Comparison of ENCODE assay signal across 10 mouse cellular contexts in the genomic region with DNA sequence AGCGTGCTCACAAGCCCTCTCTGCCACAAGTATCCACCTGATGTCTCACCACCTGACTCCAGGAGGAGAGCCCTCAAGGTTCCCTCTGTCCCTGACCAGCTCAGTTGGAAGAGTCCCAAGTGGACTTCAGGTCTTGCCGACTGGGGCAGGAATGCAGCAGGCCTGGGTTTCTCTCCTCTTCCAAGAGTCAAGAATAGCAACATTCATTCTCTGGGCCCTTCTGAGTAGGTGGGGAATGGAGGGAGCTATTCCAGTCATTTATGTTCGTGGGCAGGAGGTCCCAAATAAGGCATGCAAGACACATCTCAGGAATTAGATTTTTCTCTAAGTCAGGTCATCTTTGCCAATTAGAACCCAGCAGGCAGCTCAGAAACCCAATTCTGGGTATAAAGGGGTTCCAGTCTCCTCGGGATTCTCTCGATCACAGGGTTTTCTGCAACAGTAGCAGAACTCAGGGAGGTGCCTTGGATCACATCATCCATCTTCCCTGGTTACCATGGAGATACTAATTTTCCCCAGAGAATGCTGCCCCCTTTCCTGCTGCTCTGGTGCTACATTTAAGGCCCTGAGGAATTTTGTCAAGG. TPM values are rescaled to one million over a fixed set of nuclear protein-coding genes. Genes with fewer than 3 reads are reported as not detected.
DNase-seq lines count a peak whose midpoint lies in the region; ATAC-seq and TF ChIP-seq lines count a peak whose summit lies in the region.
"Had no signal": no experiment of that assay in that cellular context is flagged by ENCODE, and none has a peak within 500 bp of the region (broad histone marks: within the 10 kb centered on the region; RNA-seq: fewer than 3 reads in every experiment).

No protein-coding gene starts in this region.

- WGBS in heart, embryonic 16.5 days, result 22% methylated on average over 5 of the region's 5 CpGs
- 15% methylated on average over 5 of the region's 5 CpGs for WGBS in olfactory bulb, adult 2 months

- intact Hi-C loops in left cerebral cortex, postnatal 10 days (cut with DNase I), result no loop called here

- H3K27me3 ChIP-seq in heart, embryonic 16.5 days (ENCODE audit: control insufficient read depth, insufficient read depth, low read length), result no peaks in the 10 kb centered on the region
- H3K27me3 ChIP-seq: limb, embryonic 15.5 days had no signal

- no peaks in the 10 kb centered on the region for H3K36me3 ChIP-seq in heart, embryonic 16.5 days (ENCODE audit: control insufficient read depth, insufficient read depth)
- H3K36me3 ChIP-seq: limb, embryonic 15.5 days had no signal

- TF ChIP-seq CTCF in olfactory bulb, adult 2 months (IDR thresholded peaks at IDR 0.05; ENCODE audit: insufficient read depth, low read depth, low read length), result no peak

- no peak overlapping the region; the same call in 1 of the 2 replicates for H3K4me2 ChIP-seq in heart, embryonic 16.5 days (ENCODE audit: low read depth, low read length)
- H3K4me2 ChIP-seq: limb, embryonic 15.5 days had no signal

- peaks cover 6% of the 10 kb centered on the region for H3K4me1 ChIP-seq in heart, embryonic 16.5 days (ENCODE audit: control insufficient read depth, insufficient read depth, low read length)
- H3K4me1 ChIP-seq in olfactory bulb, adult 2 months (ENCODE audit: control insufficient read depth, insufficient read depth, low read length), result peaks cover 19% of the 10 kb centered on the region
- H3K4me1 ChIP-seq: limb, embryonic 15.5 days had no signal

- no peak for TF ChIP-seq POLR2A in olfactory bulb, adult 2 months (IDR thresholded peaks at IDR 0.05; ENCODE audit: insufficient read depth, low read depth, low read length)

- ATAC-seq in heart, embryonic 16.5 days (replicated peaks; ENCODE audit: extremely low read depth, insufficient read depth, low FRiP score), result peak; percentile 63
- ATAC-seq in erythroid progenitor cell, adult 5-6 weeks (replicated peaks; ENCODE audit: low FRiP score, poor library complexity, severe bottlenecking), result no peak

- 0 out of 2 replicates have a peak overlapping the region, but pooled peaks have one; percentile 13 for H3K9ac ChIP-seq in heart, embryonic 16.5 days (ENCODE audit: low read length)
- H3K9ac ChIP-seq: limb, embryonic 15.5 days had no signal

- no peak overlapping the region for H3K4me3 ChIP-seq in heart, embryonic 16.5 days (ENCODE audit: low read length)
- no peak overlapping the region for H3K4me3 ChIP-seq in olfactory bulb, adult 2 months (ENCODE audit: insufficient read depth, low read depth, low read length)
- H3K4me3 ChIP-seq: limb, embryonic 15.5 days had no signal

- peak; percentile 55 to 67 for DNase-seq in left cerebral cortex, adult 9 months (ENCODE audit: low spot score in 2 of 2)
- DNase-seq in left cerebral cortex, postnatal 10 days (ENCODE audit: extremely low spot score in 1 of 2, low spot score in 2 of 2), result no peak
- peak; percentile 70 for DNase-seq in kidney, postnatal 10 days
- no peak for DNase-seq in adrenal gland, adult 8-10 months
- DNase-seq: cerebellum, adult 2 months had no signal

- no peaks in the 10 kb centered on the region for H3K9me3 ChIP-seq in heart, embryonic 16.5 days (replicated peaks; ENCODE audit: control insufficient read depth, low read length)
- H3K9me3 ChIP-seq: limb, embryonic 15.5 days had no signal

- H3K27ac ChIP-seq in heart, embryonic 16.5 days (ENCODE audit: low read length), result peak overlapping the region; percentile 82
- peak overlapping the region; percentile 94 for H3K27ac ChIP-seq in olfactory bulb, adult 2 months (ENCODE audit: insufficient read depth, low read depth, low read length)
- H3K27ac ChIP-seq: limb, embryonic 15.5 days had no signal

RNA-seq across cellular contexts. Expression of a gene that starts 7.5 kb away (rescaled TPM):
- total RNA-seq in left cerebral cortex, postnatal 10 days (2021), result 100 to 1,000 TPM; 770 to 774 TPM
- 1,600 and 1,609 TPM in 2 replicates for polyA plus RNA-seq in heart, embryonic 16.5 days (2015; fragmentation: Nextera tagmentation; extraction: Ambion mirVana)
- polyA plus RNA-seq in olfactory bulb, adult 2 months (2012; ENCODE audit: insufficient read depth, insufficient read length, low replicate concordance, missing spikeins), result not detected in 2 replicates
- total RNA-seq in erythroid progenitor cell, adult 5-6 weeks (2015; ENCODE audit: low replicate concordance), result 1,616 and 1,886 TPM in 2 replicates
- 389 and 952 TPM in 2 replicates for total RNA-seq in erythroid progenitor cell, adult 5-6 weeks (2017; ENCODE audit: low replicate concordance)
- total RNA-seq in adrenal gland, adult 8-10 months (2022), result 1,000 to 10,000 TPM in 3 of 4 experiments, 100 to 1,000 TPM in 1; 987 to 1,365 (median 1,077) TPM

RNA-seq across cellular contexts. Expression of a gene that starts 22.0 kb away (rescaled TPM):
- total RNA-seq in left cerebral cortex, postnatal 10 days (2021), result not detected
- polyA plus RNA-seq in heart, embryonic 16.5 days (2015; fragmentation: Nextera tagmentation; extraction: Ambion mirVana), result not detected in 2 replicates
- not detected in 2 replicates for polyA plus RNA-seq in olfactory bulb, adult 2 months (2012; ENCODE audit: insufficient read depth, insufficient read length, low replicate concordance, missing spikeins)
- not detected in 2 replicates for total RNA-seq in erythroid progenitor cell, adult 5-6 weeks (2015; ENCODE audit: low replicate concordance)
- total RNA-seq in erythroid progenitor cell, adult 5-6 weeks (2017; ENCODE audit: low replicate concordance), result not detected in 2 replicates
- not detected for total RNA-seq in adrenal gland, adult 8-10 months (2022)
- polyA plus RNA-seq: cerebellum, adult 2 months; neural tube, embryonic 11.5 days had no signal

RNA-seq across cellular contexts. Expression of a gene that starts 42.5 kb away (rescaled TPM):
- not detected for total RNA-seq in left cerebral cortex, postnatal 10 days (2021)
- polyA plus RNA-seq in heart, embryonic 16.5 days (2015; fragmentation: Nextera tagmentation; extraction: Ambion mirVana), result not detected in 2 replicates
- polyA plus RNA-seq in olfactory bulb, adult 2 months (2012; ENCODE audit: insufficient read depth, insufficient read length, low replicate concordance, missing spikeins), result not detected in 2 replicates
- total RNA-seq in erythroid progenitor cell, adult 5-6 weeks (2015; ENCODE audit: low replicate concordance), result not detected in 2 replicates
- not detected in 2 replicates for total RNA-seq in erythroid progenitor cell, adult 5-6 weeks (2017; ENCODE audit: low replicate concordance)
- total RNA-seq in adrenal gland, adult 8-10 months (2022), result not detected
- polyA plus RNA-seq: cerebellum, adult 2 months; neural tube, embryonic 11.5 days had no signal

RNA-seq across cellular contexts. Expression of a gene that starts 43.7 kb away (rescaled TPM):
- total RNA-seq in left cerebral cortex, postnatal 10 days (2021), result 100 to 1,000 TPM; 109 to 139 TPM
- 5.6 and 5.8 TPM in 2 replicates for polyA plus RNA-seq in heart, embryonic 16.5 days (2015; fragmentation: Nextera tagmentation; extraction: Ambion mirVana)
- not detected in 2 replicates for polyA plus RNA-seq in olfactory bulb, adult 2 months (2012; ENCODE audit: insufficient read depth, insufficient read length, low replicate concordance, missing spikeins)
- not detected in 2 replicates for total RNA-seq in erythroid progenitor cell, adult 5-6 weeks (2015; ENCODE audit: low replicate concordance)
- 0.13 TPM in 1 of 2 replicates, not detected in the other for total RNA-seq in erythroid progenitor cell, adult 5-6 weeks (2017; ENCODE audit: low replicate concordance)
- total RNA-seq in adrenal gland, adult 8-10 months (2022), result 100 to 1,000 TPM in 2 of 4 experiments, 10 to 100 TPM in 2; 50.2 to 117 (median 83.7) TPM

RNA-seq across cellular contexts. Expression of a gene that starts 51.4 kb away (rescaled TPM):
- total RNA-seq in left cerebral cortex, postnatal 10 days (2021), result not detected
- 26.6 and 58.5 TPM in 2 replicates for polyA plus RNA-seq in heart, embryonic 16.5 days (2015; fragmentation: Nextera tagmentation; extraction: Ambion mirVana)
- polyA plus RNA-seq in olfactory bulb, adult 2 months (2012; ENCODE audit: insufficient read depth, insufficient read length, low replicate concordance, missing spikeins), result not detected in 2 replicates
- total RNA-seq in erythroid progenitor cell, adult 5-6 weeks (2015; ENCODE audit: low replicate concordance), result not detected in 2 replicates
- total RNA-seq in erythroid progenitor cell, adult 5-6 weeks (2017; ENCODE audit: low replicate concordance), result not detected in 2 replicates
- total RNA-seq in adrenal gland, adult 8-10 months (2022), result not detected

Comparison
In these comparisons a context has a peak if more than half of its experiments do, and no peak if none do; other contexts are left out.
1. DNase-seq: peak in left cerebral cortex, adult 9 months (2 of 2) and kidney, postnatal 10 days (single experiment); none in left cerebral cortex, postnatal 10 days (0 of 2) and adrenal gland, adult 8-10 months (single experiment).